Mouse (Mus musculus): ENCODE data around the gene Tigd3.

Tigd3 gene

GRCm38 (mm10) chr19:5847306-5847796 is 46.6 kb downstream of the Tigd3 start:
- DNase-seq (ENCODE audit: low spot score in 2 of 2), result no peak

- DNase-seq (ENCODE audit: low spot score in 2 of 2), result peak; percentile 66 to 74
Observed at GRCm38 (mm10) chr19:5846557-5847305, 47.2 kb downstream of the Tigd3 start.

DNA sequence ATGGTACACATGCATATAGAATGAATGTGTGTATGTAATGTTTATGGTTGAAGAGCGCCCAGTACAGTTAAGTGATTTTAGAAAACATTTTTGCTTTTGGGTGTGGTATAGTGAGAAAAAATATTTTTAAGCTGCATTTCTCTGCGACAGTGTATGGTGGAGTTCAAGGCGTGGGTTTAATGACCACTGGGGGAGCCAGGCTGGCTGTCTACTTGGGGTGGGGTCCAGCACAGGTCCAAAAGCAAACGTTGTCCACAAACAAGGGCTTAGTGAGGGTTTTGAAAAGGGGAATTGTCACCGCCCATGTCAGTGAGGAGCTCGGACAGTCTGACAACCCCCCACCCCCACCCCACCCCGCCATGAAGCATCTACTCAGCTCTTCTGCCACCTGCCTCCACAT is 47.8 kb downstream of the Tigd3 start:
- DNase-seq (ENCODE audit: low spot score in 2 of 2), result peak in 1 of 2 experiments; percentile 28

DNA sequence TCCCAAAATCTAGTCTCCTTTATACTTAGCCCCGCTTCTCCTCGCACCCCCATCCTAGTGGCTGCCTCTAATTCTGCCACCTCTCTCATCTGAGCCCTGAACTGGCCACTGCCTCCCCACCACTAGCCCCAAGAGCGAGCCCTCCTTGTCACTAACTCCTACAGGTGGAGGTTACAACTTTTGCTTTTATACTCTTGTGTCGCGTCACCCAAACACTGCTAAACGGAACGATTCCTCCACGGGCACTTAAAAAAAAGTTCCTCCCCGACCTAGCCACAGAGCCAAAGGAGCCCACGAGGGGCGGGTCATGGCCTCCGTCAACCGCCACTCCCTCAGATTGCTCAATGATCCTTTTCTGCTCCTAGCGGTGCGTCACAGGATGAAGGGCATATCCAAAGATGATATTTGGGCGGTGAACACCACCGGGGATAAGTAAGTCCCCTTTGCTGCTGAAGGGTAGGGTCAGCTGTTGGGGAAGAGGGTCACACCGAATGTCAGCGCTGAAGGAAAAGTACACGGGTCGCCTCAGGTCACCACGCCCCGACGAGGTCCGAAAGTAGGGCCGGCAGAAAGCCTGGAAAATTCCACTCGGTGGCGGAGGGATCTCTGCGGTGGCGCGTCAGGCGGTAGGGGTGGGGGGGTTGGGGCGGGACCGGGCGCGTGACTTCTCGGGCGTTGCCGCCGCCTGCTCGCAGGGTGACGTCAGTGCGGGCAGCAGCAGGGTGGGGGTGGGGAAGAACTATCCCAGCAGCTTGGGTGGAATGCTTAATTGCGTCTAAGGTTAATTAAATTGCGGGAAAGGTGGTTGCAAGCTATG is 48.4 kb downstream of the Tigd3 start:
- peak; percentile 87 to 92 for DNase-seq (ENCODE audit: low spot score in 2 of 2)

DNA sequence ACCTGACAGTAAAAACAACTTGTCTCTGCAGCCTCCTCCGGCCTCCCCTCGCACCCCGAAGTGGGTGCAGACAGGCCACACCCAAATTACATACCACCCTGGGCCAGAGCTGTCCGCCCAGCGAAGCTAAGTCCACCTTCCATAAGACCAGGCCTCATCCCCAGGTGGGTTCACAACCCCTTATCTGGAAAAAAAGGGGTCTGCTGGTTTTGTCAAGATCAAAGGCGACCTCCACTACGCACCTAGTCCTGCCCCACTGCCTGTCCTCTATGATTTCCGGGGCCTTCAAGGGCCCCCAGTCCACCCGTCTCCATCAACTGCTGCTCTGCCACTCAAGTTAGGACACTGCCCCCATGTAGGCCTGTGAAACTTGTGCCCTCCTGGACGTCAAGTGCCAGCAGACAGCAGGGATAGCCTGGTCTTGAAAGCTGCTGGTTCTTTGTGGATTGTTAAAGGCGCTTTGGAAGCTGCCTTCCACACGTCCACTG is 49.1 kb downstream of the Tigd3 start:
- no peak for DNase-seq (ENCODE audit: low spot score in 2 of 2)

GRCm38 (mm10) chr19:5843781-5844691 is 49.9 kb downstream of the Tigd3 start:
- no peak for DNase-seq (ENCODE audit: low spot score in 2 of 2)

DNA sequence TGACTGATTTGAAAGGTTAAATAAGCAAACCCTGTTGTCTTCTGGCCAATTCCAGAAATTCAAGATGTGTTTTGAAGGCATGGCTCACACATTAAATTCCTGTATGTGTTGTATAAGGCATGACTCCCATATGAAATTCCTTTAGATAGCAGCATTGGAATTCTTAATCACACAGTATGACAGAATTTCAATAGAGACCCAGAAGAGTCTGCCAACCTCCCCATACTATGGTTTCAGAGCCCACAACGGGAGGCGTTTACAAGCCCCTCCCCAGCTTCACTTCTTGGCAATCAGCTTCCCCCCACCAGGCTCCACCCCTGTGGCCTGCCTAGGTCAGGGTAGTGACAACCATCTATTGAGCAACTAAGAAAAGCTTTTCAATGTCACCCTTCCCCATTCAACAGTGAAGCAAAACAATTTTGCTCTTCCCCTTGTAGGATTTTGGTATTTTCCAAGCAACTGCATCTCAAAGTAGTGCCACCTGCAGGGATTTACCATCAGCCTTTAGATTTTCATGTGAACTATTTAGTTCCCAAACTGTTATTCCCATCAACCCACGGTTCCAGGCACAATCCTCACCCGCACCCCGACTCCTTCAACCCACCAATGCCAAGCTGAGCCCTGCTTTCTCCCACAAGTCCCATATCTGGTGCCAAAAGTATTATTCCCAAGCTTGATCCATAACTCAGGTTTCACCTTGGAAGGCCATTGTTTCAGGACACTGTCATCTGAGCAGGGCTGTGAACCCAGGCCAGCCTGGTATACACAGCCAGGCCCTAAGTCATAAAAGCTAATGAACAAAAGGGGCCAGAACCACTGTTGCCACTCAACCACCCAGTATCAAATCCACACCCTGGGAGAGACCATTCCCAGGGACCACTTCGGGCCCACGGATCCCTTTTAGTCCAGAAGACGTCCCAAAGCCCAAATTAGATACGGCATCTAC is 50.9 kb downstream of the Tigd3 start:
- no peak for DNase-seq (ENCODE audit: low spot score in 2 of 2)

- no peak for DNase-seq (ENCODE audit: low spot score in 2 of 2)
Observed at GRCm38 (mm10) chr19:5841999-5842784, 51.8 kb downstream of the Tigd3 start.

- DNase-seq (ENCODE audit: low spot score in 2 of 2), result no peak
Observed at GRCm38 (mm10) chr19:5841389-5841946, 52.5 kb downstream of the Tigd3 start.

Measured in cerebellum, postnatal 4 days (tissue).